Mouse (Mus musculus): Measurements from ENCODE around the gene Rpl34. TPM values are rescaled to one million over a fixed set of nuclear protein-coding genes. Genes with fewer than 3 reads are reported as not detected.

The Rpl34 gene
- 599 TPM for polyA plus RNA-seq (2014; fragmentation: Illumina TruSeq; extraction: RNeasy Lipid Tissue Mini Kit (QIAGEN cat#74804); ENCODE audit: low read depth, low replicate concordance)

DNA sequence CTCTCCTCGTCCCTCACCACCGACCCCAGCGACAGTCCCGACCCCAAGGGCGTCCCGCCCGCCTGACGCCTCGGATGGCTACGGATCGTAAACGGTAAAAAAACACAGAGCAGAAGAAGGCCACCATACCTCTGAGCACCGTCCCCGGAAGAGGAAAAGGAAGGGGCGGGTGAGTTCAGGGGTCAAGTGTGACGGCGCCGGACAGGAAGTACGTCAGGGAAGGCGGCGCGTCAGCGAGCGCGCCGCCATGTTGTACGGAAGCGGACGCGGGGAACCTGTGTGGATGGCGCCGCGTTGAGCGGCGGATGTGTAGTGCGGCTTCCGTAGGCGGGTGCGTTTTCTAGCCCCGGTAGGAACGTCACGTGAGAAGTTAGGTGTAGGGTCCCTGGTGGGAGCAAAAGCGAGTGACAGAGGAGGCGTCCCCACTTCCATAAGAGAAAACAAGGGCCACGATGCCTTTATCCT is at the start of gene Rpl34:
Rpl34 (minus strand) TSS at position 210 of the 465 bp plus-strand sequence.

DNA sequence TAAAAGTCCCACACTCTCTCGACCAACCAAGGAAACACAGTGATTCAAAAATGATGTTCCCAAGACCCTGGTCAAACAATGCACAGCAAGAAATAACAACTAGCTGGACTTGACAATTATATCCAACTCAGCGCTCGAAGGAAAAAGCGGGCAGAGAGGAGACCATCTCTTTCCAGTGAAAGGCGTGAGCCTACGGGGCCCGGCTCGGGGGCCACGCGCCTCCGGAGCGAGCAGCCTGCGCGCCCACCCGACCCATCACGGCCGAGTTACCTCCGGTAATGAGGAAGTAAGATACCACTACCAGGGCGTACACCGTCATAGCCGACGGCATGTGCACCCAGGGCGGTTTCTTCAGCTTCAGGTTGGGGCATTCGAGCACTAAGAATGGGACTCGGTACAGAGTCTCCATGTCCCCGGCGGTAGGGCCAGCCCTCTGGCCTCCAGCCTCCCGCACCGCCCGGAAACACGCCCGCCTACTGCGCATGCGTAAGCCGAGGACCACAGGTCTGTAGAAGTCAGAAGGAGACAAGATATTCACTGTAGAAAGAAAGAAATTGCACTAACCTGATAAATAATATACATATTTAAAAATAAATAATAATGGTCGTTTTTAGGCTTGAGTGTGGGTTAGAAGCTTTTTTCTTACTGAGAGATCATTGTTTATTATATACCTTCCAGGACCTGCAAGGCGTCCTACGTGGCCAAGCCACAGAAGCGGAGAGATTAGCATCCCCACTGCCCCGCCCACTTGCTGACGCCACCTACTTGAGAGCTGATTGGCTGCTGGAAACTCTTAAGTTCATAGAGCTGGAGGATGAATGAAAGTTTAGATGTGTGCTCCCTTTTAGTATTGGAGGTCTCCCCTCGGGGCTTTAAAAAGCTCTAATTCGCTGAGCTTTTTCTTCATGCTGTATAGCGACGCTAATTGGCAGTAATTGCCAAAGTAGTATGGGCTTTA is 21.0 kb downstream of the Rpl34 start, which contains the start of gene Ostc:
Ostc (minus strand) TSS at position 478 of the 958 bp plus-strand sequence.

Other genes starting within 250 kb of the Rpl34 start
- gene Etnppl, start 113.0 kb downstream of the Rpl34 start, polyA plus RNA-seq (2014; fragmentation: Illumina TruSeq; extraction: RNeasy Lipid Tissue Mini Kit (QIAGEN cat#74804); ENCODE audit: low read depth, low replicate concordance), result not detected
- 63.5 TPM for gene Ostc, start 21.0 kb downstream of the Rpl34 start, polyA plus RNA-seq (2014; fragmentation: Illumina TruSeq; extraction: RNeasy Lipid Tissue Mini Kit (QIAGEN cat#74804); ENCODE audit: low read depth, low replicate concordance)